Mouse (Mus musculus): Measurements from ENCODE around the gene Tspan1.

Tspan1 gene

GRCm38 (mm10) chr4:116165708-116166407, 1.5 kb downstream of the Tspan1 start:
- DNase-seq (ENCODE audit: low spot score) = no peak

DNA sequence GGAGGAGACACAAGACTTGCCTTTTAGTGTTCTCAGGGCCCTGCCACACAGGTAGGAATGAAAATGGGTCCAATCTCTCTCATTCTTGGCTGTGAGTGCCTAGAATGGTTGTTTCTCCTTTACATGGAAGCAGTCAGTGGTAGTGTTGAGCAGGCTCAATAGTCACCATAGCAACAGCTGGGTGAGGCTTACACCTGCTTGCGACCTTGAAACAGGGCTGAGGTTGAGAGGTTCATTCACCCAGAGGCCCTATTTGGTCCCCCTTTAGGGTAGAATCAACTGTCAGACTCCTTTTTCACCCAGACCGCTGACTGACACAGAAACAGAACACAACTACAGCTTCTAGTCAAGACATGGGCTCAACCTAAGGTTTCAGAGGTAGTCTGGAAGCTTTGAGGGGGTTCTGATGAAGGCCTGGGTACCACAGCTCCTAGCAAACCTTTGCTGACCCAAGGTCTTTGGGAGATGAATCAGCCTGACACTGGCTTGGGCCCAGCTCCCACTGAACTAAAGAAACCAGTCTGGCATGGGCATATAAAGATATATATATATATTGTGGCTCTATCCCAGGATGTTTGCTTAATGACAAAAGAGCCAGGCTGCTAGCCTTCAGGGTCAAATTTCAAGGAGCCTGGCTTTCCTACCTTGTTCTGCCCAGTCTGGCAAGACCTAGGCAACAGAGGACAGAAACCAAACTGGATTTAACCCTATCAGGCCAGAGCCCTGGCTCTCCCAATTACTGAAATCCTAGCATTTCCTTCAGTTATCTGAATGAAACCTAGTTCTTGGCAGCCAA, 2.4 kb downstream of the Tspan1 start:
- no peak for DNase-seq (ENCODE audit: low spot score)

GRCm38 (mm10) chr4:116162142-116162541, 5.3 kb downstream of the Tspan1 start:
- DNase-seq (ENCODE audit: low spot score) = no peak

GRCm38 (mm10) chr4:116160769-116161168, 6.6 kb downstream of the Tspan1 start:
- DNase-seq (ENCODE audit: low spot score) = no peak

DNA sequence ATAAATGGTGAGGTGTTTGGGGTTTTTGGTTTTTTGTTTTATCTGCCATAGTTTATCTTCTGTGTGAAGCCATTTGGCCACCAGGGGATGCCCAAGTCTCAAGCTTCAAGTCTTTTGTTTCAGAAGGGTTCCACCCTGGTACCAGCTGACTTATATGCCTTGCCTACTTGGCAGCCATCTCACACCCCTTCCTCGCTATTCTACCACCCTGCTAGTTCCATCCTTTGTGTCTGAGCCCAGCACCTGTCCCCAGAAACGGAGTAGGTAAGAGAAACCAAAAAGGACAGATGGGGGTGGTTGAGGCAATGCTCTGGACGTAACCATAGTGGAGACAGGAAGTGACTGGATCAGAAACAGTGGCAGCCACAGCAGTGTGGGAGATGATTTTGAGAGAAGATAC, 7.5 kb downstream of the Tspan1 start:
- DNase-seq (ENCODE audit: low spot score) = no peak

DNA sequence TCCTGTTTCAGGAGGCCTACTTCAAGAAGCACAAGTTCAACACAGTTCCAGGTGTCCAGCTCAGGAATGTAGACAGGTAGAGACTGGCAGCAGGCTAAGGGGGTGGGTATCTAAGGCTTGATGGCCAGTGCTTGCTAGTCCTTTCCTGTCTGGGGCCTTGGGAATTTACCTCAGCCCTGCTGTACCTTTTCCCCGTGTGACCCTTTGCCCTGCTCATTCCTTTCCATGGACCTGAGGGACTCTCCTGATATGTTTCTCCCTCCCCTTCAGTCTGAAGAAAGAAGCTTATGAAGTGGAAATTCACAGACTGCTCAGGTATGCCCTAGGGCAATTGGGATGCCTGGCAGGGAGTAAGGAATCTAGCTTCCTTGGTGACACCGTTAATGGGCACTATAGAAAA, 9.5 kb downstream of the Tspan1 start:
- no peak for DNase-seq (ENCODE audit: low spot score)

- DNase-seq (ENCODE audit: low spot score) = no peak
These were observed 14.7 kb downstream of the Tspan1 start for GRCm38 (mm10) chr4:116152702-116153101.

GRCm38 (mm10) chr4:116151238-116151637, 16.2 kb downstream of the Tspan1 start, which contains the start of gene Lurap1:
Gene Lurap1, minus strand, starts transcription at chr4:116151338.
- DNase-seq (ENCODE audit: low spot score) = no peak

DNA sequence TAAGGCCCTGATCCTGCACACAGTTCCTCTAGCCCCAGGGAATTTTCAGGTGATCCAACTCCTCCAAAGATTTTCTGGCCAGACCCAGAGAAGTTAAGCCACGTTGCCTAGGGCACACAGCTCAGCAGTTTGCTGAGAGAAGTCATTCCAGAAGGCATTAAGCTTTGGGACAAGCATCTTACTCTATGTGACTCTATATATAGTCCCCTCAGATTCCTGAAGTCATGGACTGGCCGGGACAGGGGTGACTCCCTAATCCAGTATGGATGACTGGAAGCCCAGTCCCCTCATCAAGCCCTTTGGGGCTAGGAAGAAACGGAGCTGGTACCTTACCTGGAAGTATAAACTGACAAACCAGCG, 16.6 kb downstream of the Tspan1 start:
- DNase-seq (ENCODE audit: low spot score) = no peak

- DNase-seq (ENCODE audit: low spot score) = peak; percentile 33
These were observed 17.1 kb downstream of the Tspan1 start for GRCm38 (mm10) chr4:116150156-116150861.

- DNase-seq (ENCODE audit: low spot score) = no peak
These were observed 17.6 kb downstream of the Tspan1 start for GRCm38 (mm10) chr4:116149812-116150155.

- DNase-seq (ENCODE audit: low spot score) = peak; percentile 56
These were observed 23.3 kb downstream of the Tspan1 start for GRCm38 (mm10) chr4:116143891-116144717.

GRCm38 (mm10) chr4:116143317-116143811, 24.0 kb downstream of the Tspan1 start:
- no peak for DNase-seq (ENCODE audit: low spot score)

- no peak for DNase-seq (ENCODE audit: low spot score)
These were observed 25.1 kb downstream of the Tspan1 start for GRCm38 (mm10) chr4:116142269-116142668.

DNA sequence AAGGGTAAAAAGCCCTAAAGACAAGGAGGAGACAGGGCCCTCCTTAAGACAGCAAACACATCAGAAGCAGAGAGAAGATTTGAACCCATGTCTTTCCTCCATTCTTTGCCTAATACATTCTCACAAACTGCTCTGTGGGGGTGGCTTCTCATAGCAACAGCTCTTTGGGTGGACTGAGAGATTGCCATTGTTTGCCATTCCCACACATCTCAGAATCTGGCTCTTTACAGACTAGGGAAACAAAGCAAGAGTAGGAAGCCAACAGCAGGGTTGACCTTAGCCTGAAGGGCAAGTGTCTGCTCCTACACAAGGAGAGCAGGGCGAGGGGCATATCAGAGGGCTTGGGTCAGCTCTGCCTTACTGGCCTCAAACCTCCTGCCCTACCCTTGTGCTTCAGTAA, 25.7 kb downstream of the Tspan1 start:
- no peak for DNase-seq (ENCODE audit: low spot score)

DNA sequence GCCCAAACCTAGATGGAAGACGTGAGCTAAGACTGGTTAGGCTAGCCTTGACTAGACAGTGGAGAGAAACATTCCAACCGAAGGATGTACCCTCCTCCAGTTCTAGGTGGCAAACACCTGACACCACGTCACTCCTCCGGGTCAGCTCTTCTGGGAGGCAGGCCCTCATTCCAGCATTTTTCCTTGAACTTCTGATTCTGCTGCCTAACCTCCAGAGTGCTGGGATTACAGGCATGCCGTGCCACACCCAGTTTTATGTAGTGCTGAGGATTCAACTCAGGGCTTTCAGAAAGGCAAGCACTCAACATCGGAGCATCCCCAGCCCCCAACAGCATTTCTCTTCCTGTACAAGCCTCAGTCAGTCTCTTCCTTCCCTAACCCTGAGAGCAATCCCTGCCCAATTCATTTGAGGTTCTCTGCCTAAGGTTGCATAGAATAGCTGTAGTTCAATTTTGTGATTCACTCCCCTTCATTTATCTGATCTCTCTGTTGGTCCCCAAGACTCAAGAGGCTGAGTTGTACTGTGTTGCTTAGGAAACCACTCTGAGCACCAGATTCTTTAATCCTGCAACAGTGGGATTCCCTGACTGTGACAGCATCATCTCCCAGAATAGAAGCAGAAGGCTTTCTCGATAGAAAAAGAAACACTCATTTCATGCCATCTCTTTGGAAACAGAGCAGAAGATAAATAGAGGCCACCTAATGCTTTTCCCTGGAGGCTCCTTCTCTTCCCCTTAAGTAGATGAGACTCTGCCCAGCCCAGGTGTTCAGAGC, 26.4 kb downstream of the Tspan1 start:
- DNase-seq (ENCODE audit: low spot score) = no peak

DNA sequence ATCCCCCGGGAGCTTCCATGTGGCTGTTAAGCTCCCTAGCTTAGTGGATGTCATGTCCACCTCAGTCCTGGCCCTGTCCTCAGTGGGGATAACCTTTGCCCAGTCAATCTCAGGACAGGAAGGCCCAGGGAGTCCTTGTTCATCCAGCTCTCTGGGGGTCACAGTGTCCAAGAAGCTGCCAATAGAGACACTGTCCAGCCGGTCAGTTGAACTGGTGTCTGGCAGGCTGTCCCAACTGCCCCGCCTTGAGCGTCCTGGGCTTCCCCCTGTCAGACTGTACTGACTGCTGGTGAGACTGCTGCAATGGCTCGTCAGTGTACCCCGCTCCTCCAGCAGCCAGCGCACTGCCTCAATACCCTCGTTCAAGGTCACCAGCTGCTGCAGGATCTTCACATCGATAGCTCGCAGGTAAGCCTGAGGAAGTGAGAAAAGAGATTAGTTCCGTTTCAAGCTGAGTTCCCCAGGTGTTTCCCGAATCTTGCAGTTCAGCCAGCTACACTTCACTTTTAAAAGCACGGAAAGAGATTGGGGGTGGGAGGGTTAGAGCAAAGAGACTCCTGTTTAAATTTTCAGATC, 29.9 kb downstream of the Tspan1 start:
- no peak for DNase-seq (ENCODE audit: low spot score)

GRCm38 (mm10) chr4:116134990-116135389, 32.4 kb downstream of the Tspan1 start:
- DNase-seq (ENCODE audit: low spot score) = no peak

GRCm38 (mm10) chr4:116133126-116133525, 34.3 kb downstream of the Tspan1 start:
- DNase-seq (ENCODE audit: low spot score) = no peak

DNA sequence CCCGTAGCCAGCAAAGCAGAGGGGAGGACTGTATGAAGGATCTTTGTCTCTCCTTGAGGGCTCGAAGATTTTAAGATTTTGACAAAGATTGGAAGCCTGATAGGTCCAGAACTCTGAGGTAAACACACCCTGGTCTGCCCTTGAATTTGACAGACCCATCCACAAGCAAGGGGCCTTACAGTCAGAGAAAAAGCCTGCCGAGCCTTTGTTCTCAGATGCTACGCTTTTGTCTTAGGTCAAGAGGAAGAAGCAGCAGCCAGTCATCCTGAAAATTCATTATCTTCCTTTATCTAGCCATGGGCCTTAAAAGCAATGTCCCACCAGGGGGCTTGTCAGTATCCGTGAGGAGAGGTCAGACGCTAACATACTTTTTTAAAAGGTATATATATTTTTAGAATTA, 39.4 kb downstream of the Tspan1 start:
- no peak for DNase-seq (ENCODE audit: low spot score)
